Mouse (Mus musculus): ENCODE results near the gene Mgat1. TPM values are rescaled to one million over a fixed set of nuclear protein-coding genes. Genes with fewer than 3 reads are reported as not detected.
"Not testable (repeated sequence)": the region's sequence is repeated elsewhere in the genome, so short reads cannot be mapped to it uniquely, and the experiment has no call there.

Gene Mgat1
- total RNA-seq (2015) = 36.3 and 40.9 TPM in 2 replicates
- total RNA-seq (2017) = 54.2 and 61.9 TPM in 2 replicates

- peak; percentile 65 for ATAC-seq (replicated peaks; ENCODE audit: poor library complexity)
Measured at GRCm38 (mm10) chr11:49243727-49244594, at the start of gene Mgat1. Gene Mgat1, plus strand, starts transcription at chr11:49244191.

DNA sequence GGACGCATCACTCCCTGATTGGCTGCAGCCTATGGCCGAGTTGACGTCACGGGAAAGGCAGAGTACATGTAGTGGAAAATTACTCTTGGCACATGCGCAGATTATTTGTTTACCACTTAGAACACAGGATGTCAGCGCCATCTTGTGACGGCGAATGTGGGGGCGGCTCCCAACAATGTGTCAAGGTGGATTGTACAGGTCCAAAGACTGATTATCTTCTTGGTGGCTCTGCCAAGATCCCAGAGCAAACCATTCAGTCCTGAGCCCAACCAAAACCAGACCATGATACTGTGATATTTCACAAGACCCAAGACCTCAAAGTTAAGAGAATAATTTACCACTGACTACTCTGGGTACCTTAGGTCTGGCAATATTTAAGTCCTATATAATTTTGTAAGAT is 49.2 kb upstream of the Mgat1 start:
- ATAC-seq (replicated peaks; ENCODE audit: poor library complexity) = not testable (repeated sequence)

DNA sequence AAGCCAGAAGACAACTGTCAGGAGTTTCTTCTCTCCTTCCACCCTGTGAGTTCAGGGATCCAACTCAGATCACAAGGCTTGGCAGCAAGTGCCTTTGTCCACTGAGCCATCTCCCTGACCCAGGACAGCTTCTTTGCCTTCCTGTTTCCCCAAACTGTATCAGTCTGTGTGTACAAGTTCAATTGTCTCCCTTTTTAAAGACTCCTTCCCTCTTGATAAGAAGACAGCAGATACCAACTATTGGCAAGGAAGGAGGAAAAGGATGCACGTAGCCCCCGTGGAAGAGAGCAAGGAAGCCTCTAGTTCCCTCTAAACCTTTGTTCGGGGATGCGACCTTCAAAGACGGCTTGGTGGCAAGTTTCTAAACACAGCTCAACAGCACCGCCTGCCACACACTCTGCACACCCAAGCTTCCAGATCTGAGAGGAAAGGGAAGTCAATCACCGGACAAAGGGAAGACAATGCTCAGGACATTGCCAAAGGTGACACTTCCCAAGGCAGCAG is 48.1 kb upstream of the Mgat1 start:
- ATAC-seq (replicated peaks; ENCODE audit: poor library complexity) = peak; percentile 63

DNA sequence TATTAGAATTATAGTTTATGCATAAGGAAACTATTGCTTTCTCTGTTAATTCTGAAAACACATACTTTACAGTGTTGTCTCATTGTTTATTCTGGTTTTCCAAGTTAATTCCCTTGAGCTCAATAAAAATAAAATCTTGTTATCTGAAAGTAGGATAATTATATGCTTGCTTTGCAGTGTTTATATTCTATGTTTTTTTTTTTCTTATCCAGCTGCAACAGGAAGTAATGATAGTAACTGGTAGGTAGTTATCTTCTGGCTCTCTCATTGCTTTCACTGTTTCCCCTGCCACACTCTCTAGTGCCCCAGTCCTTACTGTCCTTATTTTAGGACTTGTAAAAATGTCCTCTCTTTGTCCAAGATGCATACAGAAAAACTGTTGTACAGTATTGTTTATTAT is 43.3 kb upstream of the Mgat1 start:
- ATAC-seq (replicated peaks; ENCODE audit: poor library complexity) = no peak

GRCm38 (mm10) chr11:49201142-49201541 is 42.8 kb upstream of the Mgat1 start:
- ATAC-seq (replicated peaks; ENCODE audit: poor library complexity) = no peak

GRCm38 (mm10) chr11:49202071-49202470 is 41.9 kb upstream of the Mgat1 start:
- ATAC-seq (replicated peaks; ENCODE audit: poor library complexity) = no peak

DNA sequence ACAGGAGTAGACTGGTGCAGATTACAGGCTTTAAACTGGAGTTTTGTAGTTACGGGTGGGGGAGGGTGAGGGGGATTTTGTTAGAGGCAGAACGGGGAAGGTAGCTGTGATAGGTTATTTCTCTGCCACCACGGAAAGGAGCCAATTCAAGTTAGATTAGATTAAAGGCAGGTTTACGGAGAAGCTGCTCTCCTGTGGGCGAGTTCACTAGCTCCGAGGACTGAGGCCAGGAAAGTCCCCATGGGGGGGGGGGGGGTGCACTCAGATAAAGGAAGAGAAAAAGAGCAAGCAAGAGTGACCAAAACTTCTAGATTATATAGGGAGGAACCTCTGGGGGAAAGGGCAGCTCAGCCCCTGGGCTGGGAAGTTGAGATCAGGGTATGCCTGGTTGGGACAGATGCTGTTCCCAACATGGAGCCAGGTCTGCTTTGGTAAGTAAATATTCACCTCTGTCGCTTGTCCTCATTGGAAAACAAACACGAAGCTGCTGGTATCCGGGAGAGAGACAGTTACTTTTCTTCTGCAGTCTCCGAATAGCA is 41.4 kb upstream of the Mgat1 start:
- peak; percentile 32 for ATAC-seq (replicated peaks; ENCODE audit: poor library complexity)

- ATAC-seq (replicated peaks; ENCODE audit: poor library complexity) = peak; percentile 75
Measured at GRCm38 (mm10) chr11:49203129-49203768, 40.7 kb upstream of the Mgat1 start, which contains the start of gene Zfp62. Gene Zfp62, plus strand, starts transcription at chr11:49203292.

DNA sequence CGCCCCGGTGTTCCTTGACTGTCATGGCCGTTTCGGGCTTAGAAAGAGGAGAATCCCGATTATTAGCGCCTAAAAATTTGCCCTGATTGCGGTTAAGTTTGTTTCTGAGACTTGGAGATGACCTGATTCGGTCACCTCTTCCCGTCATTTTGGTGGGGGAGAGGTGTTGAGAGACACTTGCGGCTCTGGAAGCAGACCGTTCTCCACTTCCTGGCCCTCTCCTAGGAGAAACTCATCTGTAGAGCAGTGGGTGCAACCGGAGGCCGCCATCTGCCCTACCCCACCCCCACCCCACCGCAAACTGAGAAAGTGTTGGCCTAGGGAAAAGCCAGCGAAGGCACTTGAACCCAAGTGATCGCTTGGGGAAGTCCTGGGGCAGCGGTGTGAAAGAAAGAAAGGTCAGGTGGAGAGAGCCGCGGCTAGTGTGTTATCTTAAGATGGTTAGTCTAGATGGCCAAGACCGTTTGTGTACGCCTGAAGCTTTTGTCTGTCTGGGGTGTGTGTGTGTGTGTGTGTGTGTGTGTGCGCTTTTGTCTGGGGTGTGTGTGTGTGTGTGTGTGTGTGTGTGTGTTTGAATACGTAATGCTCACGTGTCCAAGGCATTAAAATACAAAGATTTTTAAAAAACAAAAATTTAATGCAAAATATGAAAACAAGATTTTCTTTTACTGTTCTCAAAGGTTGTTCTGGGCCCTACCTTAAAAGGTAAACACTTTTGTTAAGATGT is 40.1 kb upstream of the Mgat1 start:
- ATAC-seq (replicated peaks; ENCODE audit: poor library complexity) = peak; percentile 40

- ATAC-seq (replicated peaks; ENCODE audit: poor library complexity) = no peak
Measured at GRCm38 (mm10) chr11:49205080-49205590, 38.9 kb upstream of the Mgat1 start.

- no peak for ATAC-seq (replicated peaks; ENCODE audit: poor library complexity)
Measured at GRCm38 (mm10) chr11:49207495-49207894, 36.5 kb upstream of the Mgat1 start.

DNA sequence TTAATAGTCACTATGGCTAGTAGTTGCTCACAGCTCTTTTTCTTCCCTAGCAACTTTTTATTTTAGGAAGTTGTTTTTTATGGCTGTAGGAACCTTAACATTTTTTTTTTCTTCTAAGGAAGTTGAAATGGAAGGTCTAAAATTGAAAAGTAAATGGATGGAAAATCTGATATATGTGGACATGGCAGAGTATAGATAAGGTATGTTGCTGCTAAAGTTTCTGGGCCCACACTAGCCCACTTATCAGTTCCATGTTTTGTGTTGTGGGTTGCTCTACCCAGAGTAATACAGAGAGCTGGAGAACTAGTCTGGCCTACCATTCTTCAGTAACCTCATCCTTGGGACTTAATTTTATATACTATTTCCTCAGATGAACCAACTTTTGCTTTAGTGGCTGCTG is 31.4 kb upstream of the Mgat1 start:
- peak; percentile 60 for ATAC-seq (replicated peaks; ENCODE audit: poor library complexity)

DNA sequence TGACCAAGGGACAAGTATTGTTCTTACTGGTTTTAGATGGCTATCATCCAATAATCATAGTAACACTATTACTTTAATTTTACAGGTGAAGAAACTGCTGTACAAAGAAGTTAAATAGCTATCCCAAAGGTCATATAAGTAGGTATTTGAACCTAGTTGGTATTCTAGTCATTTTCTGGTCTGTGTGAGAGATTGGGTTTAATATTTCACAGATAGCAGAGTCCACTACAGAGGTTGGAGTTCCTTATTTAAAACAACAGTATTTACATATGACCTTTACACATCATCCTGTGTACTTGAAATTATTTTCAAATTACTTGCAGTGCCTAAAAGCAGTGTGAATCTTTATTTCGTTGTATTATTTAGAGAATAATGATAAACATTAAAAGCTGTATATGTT is 30.5 kb upstream of the Mgat1 start:
- ATAC-seq (replicated peaks; ENCODE audit: poor library complexity) = no peak

GRCm38 (mm10) chr11:49219271-49219670 is 24.7 kb upstream of the Mgat1 start:
- no peak for ATAC-seq (replicated peaks; ENCODE audit: poor library complexity)

GRCm38 (mm10) chr11:49224455-49224854 is 19.5 kb upstream of the Mgat1 start:
- ATAC-seq (replicated peaks; ENCODE audit: poor library complexity) = peak; percentile 96

DNA sequence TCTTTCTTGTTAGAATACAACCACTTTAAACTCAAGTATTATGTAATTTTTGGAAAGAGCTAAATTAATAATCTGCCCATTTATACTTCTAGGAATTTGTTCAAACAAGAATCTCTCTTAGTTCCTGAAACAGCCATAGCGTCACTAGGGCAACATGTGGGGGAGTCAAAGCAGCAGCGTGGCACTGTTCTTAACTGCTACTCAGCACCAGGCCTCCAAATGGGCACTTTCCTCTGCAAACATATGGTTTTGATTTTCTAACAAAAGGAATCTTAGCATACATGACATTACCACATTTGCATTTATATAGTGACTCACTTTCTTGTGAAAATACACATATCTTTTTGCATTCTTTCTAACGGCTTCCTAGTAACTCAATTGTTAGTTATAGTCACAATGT is 11.2 kb upstream of the Mgat1 start:
- ATAC-seq (replicated peaks; ENCODE audit: poor library complexity) = no peak

DNA sequence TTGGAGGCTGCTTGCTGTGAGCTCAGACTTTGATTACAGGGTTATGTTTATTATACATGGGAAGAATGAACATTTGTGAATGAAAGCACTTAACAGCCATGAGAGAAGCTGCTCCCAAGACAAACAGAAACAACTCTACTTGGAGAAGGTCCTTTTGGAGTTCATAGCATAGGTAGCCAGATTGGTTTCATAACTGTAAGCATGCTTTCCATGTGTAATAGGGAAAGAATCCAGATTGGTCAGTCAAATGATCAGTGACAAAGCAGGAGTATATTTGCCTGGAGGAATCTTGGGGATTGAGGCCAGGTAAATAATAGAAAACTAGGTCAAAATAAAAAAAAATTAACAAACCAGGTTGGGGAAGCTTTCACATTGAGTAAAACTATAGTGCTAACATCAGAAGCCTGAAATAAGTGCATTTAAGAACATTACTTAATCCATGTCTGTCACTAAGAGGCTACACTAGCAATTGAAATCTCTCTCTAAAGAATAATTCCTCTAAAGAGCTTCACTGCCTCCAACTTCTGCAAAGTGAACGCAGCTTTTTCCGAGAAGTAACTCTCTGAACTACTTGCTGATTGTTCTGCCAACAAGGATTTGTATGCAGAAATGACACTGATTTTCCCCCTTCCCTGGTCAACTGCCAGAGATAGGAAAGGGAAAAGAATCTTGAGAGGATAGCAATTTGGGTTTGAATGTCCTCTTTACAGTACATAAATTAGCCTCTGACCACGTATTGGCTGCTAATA is 8.4 kb upstream of the Mgat1 start:
- peak; percentile 54; the same call in 1 of the 2 replicates for ATAC-seq (replicated peaks; ENCODE audit: poor library complexity)

GRCm38 (mm10) chr11:49236891-49237290 is 7.1 kb upstream of the Mgat1 start:
- ATAC-seq (replicated peaks; ENCODE audit: poor library complexity) = no peak

DNA sequence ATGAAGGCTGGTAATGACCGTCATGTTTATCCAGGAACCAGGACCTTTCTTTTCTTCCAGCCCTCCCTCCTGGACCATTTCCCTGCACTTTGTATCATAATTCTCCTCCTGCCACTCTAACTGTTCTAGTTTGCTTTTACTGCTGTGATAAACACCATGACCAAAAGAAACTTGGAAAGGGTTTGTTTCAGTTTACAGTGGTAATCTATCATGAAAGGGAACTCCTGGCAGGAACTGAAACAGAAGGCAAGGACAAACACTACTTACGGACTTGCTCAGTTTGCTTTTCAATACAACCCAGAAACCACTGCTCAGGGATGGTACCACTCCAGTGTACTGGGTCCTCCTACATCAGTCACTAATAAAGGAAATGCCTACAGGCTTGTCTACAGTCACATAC is 6.5 kb upstream of the Mgat1 start:
- ATAC-seq (replicated peaks; ENCODE audit: poor library complexity) = peak; percentile 49

DNA sequence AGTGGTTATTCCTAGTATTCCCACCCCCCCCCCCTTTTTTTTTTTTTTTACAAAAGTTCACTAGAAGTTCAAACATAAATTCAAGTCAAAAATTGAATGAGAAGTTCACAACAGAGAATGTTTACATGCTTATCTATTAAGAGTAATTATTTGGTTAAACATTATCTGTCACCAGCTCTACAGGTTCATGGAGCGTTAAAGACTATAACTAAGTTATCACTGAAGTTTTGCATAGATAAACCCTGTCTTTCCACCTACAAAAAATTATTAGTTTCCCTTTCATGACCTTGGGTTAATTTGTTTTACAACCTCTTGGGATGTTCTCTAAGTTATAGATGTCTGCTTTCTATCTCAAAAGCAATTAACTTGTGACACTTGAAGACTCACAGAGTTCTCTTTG is 3.7 kb upstream of the Mgat1 start:
- no peak for ATAC-seq (replicated peaks; ENCODE audit: poor library complexity)
